Mouse (Mus musculus): ENCODE results near the gene Ttc25. TPM values are rescaled to one million over a fixed set of nuclear protein-coding genes. Genes with fewer than 3 reads are reported as not detected.
"Not testable (repeated sequence)": the region's sequence is repeated elsewhere in the genome, so short reads cannot be mapped to it uniquely, and the experiment has no call there.

The Ttc25 gene
- polyA plus RNA-seq, 1 experiment from 2014 or later: 6.0 TPM

DNA sequence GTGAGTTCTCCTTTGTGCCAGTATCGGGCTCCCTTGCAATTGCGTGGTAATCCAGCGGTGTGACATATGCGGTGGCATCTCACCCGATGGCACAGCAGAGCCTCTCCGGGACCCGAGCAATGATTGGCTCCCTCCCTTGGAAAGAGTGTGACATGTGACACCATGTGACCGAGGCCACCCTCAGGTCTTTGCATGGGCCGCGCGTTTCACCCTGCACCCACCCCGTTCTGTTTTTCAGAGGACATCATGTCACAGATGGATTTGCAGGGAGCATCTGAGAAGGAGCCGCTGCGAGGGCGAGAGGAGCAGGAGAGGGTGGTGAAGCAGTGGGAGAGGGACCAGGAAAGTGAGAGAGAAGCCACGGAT lies 25.8 kb downstream of the Ttc25 start:
- Histone ChIP-seq H3K4me2 (replicated peaks) (peak overlapping the region; percentile 43), H3K9ac (no peak overlapping the region), H3K9me3 (replicated peaks) (no peaks in the 10 kb centered on the region), H3K4me1 (peaks cover 26% of the 10 kb centered on the region), H3K27ac (replicated peaks) (no peak overlapping the region), H3K4me3 (replicated peaks) (peak overlapping the region; percentile 17), H3K27me3 (peaks cover 12% of the 10 kb centered on the region), H3K36me3 (no peaks in the 10 kb centered on the region)
- ATAC-seq (ENCODE audit: insufficient number of reproducible peaks, low FRiP score, low TSS enrichment, low read depth): no peak
- WGBS: 10% methylated on average over 16 of the region's 16 CpGs

DNA sequence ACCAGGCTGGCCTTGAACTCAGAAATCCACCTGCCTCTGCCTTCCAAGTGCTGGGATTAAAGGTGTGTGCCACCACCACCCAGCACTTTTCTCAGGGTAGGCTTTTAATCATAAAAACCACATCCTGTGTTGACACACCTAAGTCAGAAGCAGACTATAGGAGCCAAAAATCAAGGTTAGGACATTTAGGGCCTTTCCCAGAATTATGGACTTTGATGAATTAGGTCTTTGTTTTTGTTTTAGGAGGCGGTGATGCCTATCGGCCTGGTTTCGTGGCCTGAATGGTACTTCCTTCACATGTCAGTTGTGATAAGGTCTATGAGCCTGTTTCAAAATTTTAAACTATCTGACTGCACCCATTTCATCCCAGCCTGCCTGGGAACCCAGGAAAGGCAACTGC lies 28.8 kb downstream of the Ttc25 start:
- Histone ChIP-seq H3K36me3 (peaks cover 7% of the 10 kb centered on the region; the same call in 1 of the 2 replicates), H3K9me3 (replicated peaks) (no peaks in the 10 kb centered on the region), H3K4me1 (peaks cover 29% of the 10 kb centered on the region), H3K27ac (replicated peaks) (peak overlapping the region; percentile 79; the same call in 1 of the 2 replicates), H3K9ac (no peak overlapping the region), H3K4me3 (replicated peaks) (peak overlapping the region; percentile 64), H3K4me2 (replicated peaks) (peak overlapping the region; percentile 70; the same call in 1 of the 2 replicates), H3K27me3 (peaks cover 12% of the 10 kb centered on the region)
- ATAC-seq (ENCODE audit: insufficient number of reproducible peaks, low FRiP score, low TSS enrichment, low read depth): no peak
- 86% methylated on average over 3 of the region's 3 CpGs for WGBS

DNA sequence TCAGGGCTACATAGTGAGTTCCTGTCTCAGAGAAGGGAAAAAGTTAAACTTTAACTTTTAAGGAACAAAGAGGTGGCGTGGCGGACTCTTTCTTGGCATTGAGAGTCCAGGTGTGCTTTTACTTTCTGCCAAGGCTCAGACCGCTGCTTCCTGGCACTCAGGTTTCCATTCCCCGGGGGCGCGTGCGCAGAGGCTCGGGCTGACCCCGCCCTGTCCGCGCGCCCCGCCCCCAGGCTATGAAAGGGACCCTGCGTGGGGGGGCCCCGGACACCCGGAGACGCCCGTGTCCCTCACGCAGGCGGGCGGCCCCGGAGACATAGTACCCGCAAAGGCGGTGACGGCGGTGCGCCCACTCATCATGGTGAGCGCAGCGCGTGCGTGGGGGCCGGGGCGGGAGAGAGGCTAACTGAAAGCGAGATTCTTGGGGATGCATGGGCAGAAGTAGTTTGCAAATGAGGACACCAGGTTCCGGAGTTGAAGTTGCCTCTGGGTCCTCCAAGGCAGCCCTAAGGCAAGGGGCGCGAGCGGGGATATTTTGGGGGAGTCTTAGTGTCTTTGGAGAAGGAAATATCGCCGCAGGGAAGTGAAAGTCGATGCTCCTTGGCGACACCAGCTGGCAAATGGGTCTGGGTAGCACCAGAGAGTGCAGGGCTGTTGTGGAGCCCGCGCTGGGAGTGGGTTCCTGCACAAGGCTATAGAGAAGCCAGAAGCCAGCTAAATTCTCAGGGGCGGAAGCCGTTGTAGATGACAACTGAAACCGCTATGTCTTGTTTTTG lies 29.5 kb downstream of the Ttc25 start, which contains the start of gene Cnp:
Gene Cnp, plus strand, starts transcription at position 197 of the 776 bp plus-strand sequence.
- H3K36me3 ChIP-seq: peaks cover 14% of the 10 kb centered on the region
- 1% methylated on average over 47 of the region's 47 CpGs for WGBS
- H3K4me1 ChIP-seq: peaks cover 29% of the 10 kb centered on the region
- H3K9ac ChIP-seq: peak within 1 kb of the TSS; percentile 33; the same call in 1 of the 2 replicates
- peak; percentile 81 for ATAC-seq (ENCODE audit: insufficient number of reproducible peaks, low FRiP score, low TSS enrichment, low read depth)
- no peaks in the 10 kb centered on the region for H3K9me3 ChIP-seq (replicated peaks)
- peak within 1 kb of the TSS; percentile 70 for H3K4me2 ChIP-seq (replicated peaks)
- H3K27me3 ChIP-seq: peaks cover 12% of the 10 kb centered on the region
- peak within 1 kb of the TSS; percentile 64 for H3K4me3 ChIP-seq (replicated peaks)
- H3K27ac ChIP-seq (replicated peaks): peak within 1 kb of the TSS; percentile 79

DNA sequence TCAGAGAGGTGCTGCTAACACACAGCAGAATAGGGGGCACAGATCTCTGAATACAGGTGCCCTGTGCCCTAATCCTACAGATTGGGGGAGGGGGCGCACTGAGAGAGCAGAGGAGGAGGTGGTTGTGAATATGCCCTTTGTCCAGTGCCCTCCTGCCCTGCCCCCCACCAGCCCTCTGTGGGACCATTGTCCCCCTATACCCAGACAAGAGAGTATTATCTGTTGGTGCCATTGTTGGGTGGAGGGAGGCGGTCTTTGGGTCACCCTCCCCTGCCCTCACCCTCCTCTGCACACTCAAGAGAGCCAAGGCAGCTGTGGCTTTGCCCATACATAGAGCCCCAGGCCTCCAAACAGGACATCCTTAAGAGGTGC lies 30.1 kb downstream of the Ttc25 start:
- ATAC-seq (ENCODE audit: insufficient number of reproducible peaks, low FRiP score, low TSS enrichment, low read depth): no peak
- H3K4me3 ChIP-seq (replicated peaks): peak overlapping the region; percentile 64
- WGBS: 29% methylated on average over 2 of the region's 2 CpGs
- H3K27me3 ChIP-seq: peaks cover 12% of the 10 kb centered on the region
- H3K27ac ChIP-seq (replicated peaks): peak overlapping the region; percentile 79; the same call in 1 of the 2 replicates
- H3K9ac ChIP-seq: no peak overlapping the region
- peak overlapping the region; percentile 70 for H3K4me2 ChIP-seq (replicated peaks)
- H3K4me1 ChIP-seq: peaks cover 29% of the 10 kb centered on the region
- H3K36me3 ChIP-seq: peaks cover 19% of the 10 kb centered on the region
- no peaks in the 10 kb centered on the region for H3K9me3 ChIP-seq (replicated peaks)

DNA sequence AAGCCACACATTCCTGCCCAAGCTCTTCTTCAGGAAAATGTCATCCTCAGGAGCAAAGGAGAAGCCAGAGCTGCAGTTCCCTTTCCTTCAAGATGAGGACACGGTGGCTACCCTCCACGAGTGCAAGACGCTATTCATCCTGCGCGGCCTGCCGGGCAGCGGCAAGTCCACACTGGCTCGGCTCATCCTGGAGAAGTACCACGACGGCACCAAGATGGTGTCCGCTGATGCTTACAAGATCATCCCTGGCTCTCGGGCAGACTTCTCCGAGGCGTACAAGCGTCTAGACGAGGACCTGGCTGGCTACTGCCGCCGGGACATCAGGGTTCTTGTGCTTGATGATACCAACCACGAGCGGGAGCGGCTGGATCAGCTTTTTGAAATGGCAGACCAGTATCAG lies 30.8 kb downstream of the Ttc25 start:
- no peak overlapping the region for H3K9ac ChIP-seq
- H3K4me1 ChIP-seq: peaks cover 22% of the 10 kb centered on the region
- peak overlapping the region; percentile 64 for H3K4me3 ChIP-seq (replicated peaks)
- 68% methylated on average over 21 of the region's 21 CpGs for WGBS
- H3K36me3 ChIP-seq: peaks cover 27% of the 10 kb centered on the region
- 0 out of 2 replicates have a peak overlapping the region, but pooled peaks have one; percentile 70 for H3K4me2 ChIP-seq (replicated peaks)
- H3K27ac ChIP-seq (replicated peaks): peak overlapping the region; percentile 17
- no peaks in the 10 kb centered on the region for H3K9me3 ChIP-seq (replicated peaks)
- no peak for ATAC-seq (ENCODE audit: insufficient number of reproducible peaks, low FRiP score, low TSS enrichment, low read depth)
- peaks cover 5% of the 10 kb centered on the region for H3K27me3 ChIP-seq

DNA sequence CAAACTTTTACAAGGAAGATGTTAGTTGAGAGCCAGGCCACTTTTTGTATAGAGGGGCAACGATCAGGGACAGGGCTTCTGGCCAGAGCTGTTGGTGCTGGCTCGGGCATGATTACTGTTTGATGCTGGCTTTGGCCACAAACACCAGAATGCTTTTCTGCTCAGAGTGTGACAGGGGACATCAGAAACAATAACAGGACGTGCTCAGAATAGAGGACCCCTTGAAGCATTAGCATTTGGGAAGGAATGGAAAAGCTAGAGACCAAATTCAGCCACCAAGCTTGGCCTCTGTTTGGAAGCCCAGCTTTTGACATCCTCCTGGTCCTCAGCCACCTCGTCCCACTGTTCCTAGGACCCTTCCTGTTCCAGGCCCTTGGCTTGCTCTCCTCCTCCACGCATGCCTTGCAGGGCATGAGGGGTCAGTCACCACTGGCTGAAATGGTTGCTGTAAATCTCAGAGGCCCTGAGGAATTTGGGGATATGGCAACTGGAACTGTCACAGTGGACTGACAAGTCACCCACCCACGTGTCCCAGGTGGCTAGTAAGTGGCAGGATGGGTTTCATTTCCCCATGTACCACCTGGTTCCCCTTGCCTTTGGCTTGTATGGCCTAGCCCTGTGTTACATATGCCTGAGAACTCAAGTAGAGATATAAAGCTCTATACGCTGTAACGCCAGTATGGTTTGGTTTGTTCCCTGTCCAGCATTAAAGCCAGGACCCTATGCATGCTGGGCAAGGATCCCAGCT lies 32.6 kb downstream of the Ttc25 start:
- H3K27ac ChIP-seq (replicated peaks): no peak overlapping the region
- no peak overlapping the region for H3K9ac ChIP-seq
- no peaks in the 10 kb centered on the region for H3K27me3 ChIP-seq
- ATAC-seq (ENCODE audit: insufficient number of reproducible peaks, low FRiP score, low TSS enrichment, low read depth): no peak
- peaks cover 20% of the 10 kb centered on the region for H3K4me1 ChIP-seq
- WGBS: 72% methylated on average over 8 of the region's 8 CpGs
- no peaks in the 10 kb centered on the region for H3K9me3 ChIP-seq (replicated peaks)
- no peak overlapping the region for H3K4me2 ChIP-seq (replicated peaks)
- H3K4me3 ChIP-seq (replicated peaks): no peak overlapping the region
- H3K36me3 ChIP-seq: peaks cover 44% of the 10 kb centered on the region

DNA sequence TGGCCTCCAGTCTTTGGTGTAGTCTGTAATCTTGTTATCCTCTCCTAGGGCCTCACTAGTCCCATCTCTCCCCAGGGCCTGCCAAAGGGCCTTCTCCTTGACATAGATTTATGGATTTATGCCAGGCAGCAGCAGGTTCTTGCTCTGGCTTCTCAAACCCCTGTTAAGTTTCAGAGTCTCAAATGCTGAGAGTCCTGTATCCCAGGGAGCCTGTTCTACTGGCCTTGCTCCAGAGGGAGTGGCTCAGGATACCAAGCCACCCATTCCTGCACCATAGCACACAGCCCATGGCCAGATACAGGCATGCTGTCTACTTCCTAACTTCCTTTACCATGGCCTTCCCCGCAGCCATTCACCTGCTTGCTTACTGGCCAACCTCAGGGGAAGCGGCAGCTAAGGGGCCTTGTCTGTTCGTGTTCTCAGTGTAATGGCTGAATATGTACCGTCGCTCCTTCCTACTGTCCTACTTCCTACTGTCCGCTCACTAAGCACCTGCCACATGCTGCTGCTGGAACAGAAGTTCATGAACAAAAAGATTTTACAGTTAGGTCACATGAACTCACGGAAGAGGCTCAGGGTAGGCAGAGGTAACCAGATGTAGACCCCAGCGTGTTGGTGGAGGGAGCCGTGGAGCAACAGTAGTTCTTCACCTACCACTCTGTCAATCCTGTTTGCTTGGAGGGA lies 33.9 kb downstream of the Ttc25 start:
- peaks cover 18% of the 10 kb centered on the region for H3K4me1 ChIP-seq

DNA sequence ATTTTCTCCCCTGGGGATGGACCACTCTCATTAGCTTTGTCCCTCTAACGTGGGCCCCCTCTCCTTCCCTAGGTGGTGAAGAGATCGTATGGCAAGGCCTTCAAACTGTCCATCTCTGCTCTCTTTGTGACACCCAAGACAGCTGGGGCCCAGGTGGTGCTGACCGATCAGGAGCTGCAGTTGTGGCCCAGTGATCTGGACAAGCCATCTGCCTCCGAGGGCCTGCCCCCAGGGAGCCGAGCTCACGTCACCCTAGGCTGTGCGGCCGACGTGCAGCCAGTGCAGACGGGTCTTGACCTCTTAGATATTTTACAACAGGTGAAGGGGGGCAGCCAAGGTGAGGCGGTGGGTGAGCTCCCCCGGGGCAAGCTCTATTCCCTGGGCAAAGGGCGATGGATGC lies 34.9 kb downstream of the Ttc25 start:
- H3K27me3 ChIP-seq: no peaks in the 10 kb centered on the region
- peaks cover 67% of the 10 kb centered on the region for H3K36me3 ChIP-seq
- H3K9ac ChIP-seq: no peak overlapping the region
- 80% methylated on average over 13 of the region's 13 CpGs for WGBS
- no peak overlapping the region for H3K4me3 ChIP-seq (replicated peaks)
- H3K27ac ChIP-seq (replicated peaks): no peak overlapping the region
- H3K4me1 ChIP-seq: peaks cover 13% of the 10 kb centered on the region
- no peak for ATAC-seq (ENCODE audit: insufficient number of reproducible peaks, low FRiP score, low TSS enrichment, low read depth)
- no peaks in the 10 kb centered on the region for H3K9me3 ChIP-seq (replicated peaks)
- no peak overlapping the region for H3K4me2 ChIP-seq (replicated peaks)

More for the DNA sequence above, 33.9 kb downstream of the Ttc25 start:
- H3K27me3 ChIP-seq: no peaks in the 10 kb centered on the region
- no peak overlapping the region for H3K27ac ChIP-seq (replicated peaks)
- 91% methylated on average over 9 of the region's 9 CpGs for whole genome bisulfite sequencing
- no peak for ATAC-seq (ENCODE audit: insufficient number of reproducible peaks, low FRiP score, low TSS enrichment, low read depth)
- no peak overlapping the region for H3K4me3 ChIP-seq (replicated peaks)
- H3K36me3 ChIP-seq: peaks cover 57% of the 10 kb centered on the region
- H3K9ac ChIP-seq: no peak overlapping the region
- H3K4me2 ChIP-seq (replicated peaks): no peak overlapping the region
- H3K9me3 ChIP-seq (replicated peaks): no peaks in the 10 kb centered on the region

DNA sequence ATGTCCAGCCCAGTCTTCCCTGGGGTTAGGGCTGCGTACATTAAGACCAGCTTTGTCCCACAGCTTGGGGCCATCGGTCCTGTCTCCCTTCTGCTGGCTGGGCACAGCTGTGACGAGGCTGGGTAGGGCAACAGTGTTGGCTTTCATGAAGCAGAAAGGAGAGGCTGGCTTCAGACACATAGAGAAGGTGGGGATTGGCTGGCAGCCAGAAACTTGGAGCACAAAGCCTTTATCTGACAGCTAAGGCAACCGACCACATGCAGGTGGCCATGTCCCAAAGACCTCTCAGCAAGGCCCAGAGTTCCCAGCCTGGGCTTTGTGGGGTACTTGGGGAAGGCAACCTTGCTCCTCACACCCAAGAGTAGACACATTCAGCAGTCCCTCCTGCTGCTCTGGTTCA lies 36.3 kb downstream of the Ttc25 start:
- Histone ChIP-seq H3K4me3 (replicated peaks) (no peak overlapping the region), H3K9me3 (replicated peaks) (no peaks in the 10 kb centered on the region), H3K9ac (no peak overlapping the region), H3K36me3 (peaks cover 82% of the 10 kb centered on the region), H3K27me3 (no peaks in the 10 kb centered on the region), H3K4me1 (no peaks in the 10 kb centered on the region), H3K27ac (replicated peaks) (no peak overlapping the region), H3K4me2 (replicated peaks) (no peak overlapping the region)
- no peak for ATAC-seq (ENCODE audit: insufficient number of reproducible peaks, low FRiP score, low TSS enrichment, low read depth)
- WGBS: 78% methylated on average over 4 of the region's 4 CpGs

DNA sequence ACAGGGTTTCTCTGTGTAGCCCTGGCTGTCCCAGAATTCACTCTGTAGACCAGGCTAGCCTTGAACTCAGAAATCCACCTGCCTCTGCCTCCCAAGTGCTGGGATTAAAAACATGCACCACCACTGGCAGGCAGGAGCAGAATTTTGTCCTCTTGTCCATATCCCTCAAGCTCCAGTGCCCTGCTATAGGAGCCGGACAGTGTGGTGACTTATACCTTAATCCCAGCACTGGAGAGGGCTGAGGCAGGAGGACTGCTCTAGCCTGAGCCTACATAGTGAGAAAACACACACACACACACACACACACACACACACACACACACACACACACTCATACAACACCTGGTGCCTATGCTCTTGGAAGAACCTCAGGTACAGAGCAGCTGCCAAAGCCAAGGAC lies 37.0 kb downstream of the Ttc25 start:
- WGBS: 100% methylated on average over 1 of the region's 1 CpGs
- not testable (repeated sequence) for H3K4me2 ChIP-seq (replicated peaks); H3K27ac ChIP-seq (replicated peaks); H3K27me3 ChIP-seq; H3K9ac ChIP-seq; H3K4me3 ChIP-seq (replicated peaks); H3K4me1 ChIP-seq; ATAC-seq (ENCODE audit: insufficient number of reproducible peaks, low FRiP score, low TSS enrichment, low read depth); H3K9me3 ChIP-seq (replicated peaks)
- H3K36me3 ChIP-seq: peaks cover 88% of the 10 kb centered on the region

DNA sequence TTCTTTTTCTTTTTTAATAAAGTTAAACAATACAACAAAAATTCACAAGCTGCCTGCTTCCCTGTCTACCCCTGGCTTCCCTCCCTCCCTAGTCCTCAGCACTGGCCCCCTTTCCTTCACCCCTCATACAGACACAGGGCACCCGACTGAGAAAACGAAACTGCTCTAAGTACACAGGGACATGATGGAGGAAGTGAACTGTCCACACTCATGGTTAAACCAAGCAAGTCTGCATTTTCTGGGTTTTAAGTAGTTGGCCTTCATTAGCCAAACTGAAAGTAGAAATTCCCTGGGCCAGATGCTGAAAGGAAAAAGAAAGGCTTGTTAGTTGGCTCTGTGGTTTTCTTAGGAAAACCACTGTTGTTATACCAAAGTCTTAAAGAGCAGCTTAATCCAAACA lies 37.4 kb downstream of the Ttc25 start:
- H3K36me3 ChIP-seq: peaks cover 92% of the 10 kb centered on the region
- H3K4me3 ChIP-seq (replicated peaks): no peak overlapping the region
- no peaks in the 10 kb centered on the region for H3K9me3 ChIP-seq (replicated peaks)
- H3K4me1 ChIP-seq: no peaks in the 10 kb centered on the region
- no peak for ATAC-seq (ENCODE audit: insufficient number of reproducible peaks, low FRiP score, low TSS enrichment, low read depth)
- no peak overlapping the region for H3K9ac ChIP-seq
- no peak overlapping the region for H3K4me2 ChIP-seq (replicated peaks)
- no peak overlapping the region for H3K27ac ChIP-seq (replicated peaks)
- 92% methylated on average over 2 of the region's 2 CpGs for whole genome bisulfite sequencing
- H3K27me3 ChIP-seq: no peaks in the 10 kb centered on the region
